Mouse (Mus musculus): ENCODE measurements at regions not wholly inside any gene's neighbourhood (a gene's known extent, or its start where the extent isn't known, plus 50 kb on each side); places are given as distances from the start of the nearest gene placed in this dataset.
A peak's percentile ranks its signal among the peaks of the same experiment; 100 is the strongest.

DNA sequence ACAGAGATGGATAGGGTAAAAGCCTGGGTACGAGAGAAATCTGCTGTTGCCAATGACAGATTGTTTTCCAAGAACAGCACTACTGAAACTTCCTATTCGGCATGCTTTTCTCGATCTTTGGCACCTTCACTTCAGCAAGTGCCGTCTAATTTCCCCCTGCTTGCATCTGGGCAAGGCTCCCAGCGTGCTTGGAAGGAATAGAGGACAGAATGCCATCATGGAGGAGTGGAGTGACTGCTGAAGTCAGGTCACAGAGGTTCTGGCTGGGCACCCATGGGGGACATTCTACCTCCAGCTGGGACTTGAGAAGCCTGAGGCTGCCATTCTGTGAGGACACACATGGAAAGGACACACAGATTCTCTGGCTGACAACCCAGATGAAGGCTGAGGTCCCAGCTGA is 276.2 kb upstream of the Klf4 start:
- DNase-seq = peak; percentile 21 to 24

DNA sequence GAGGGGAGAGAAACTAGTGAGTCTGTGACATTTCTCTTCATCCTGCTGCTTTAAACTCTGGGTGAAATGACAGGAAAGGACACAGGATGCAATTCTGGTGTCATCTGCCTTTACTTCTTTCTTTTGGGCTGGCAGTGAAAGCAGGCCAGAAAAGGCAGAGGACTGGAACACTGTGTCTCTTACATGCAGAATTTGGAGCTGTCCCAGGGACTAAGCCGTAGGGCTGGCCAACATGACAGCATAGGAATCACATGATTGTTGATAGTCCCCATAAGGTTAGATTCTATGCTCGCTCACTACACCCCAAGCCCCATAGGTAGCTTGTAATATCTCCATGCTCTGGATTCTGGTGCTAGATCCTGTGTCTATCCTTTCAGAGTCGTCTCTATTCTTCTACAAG is 274.5 kb upstream of the Klf4 start:
- peak; percentile 18 to 40 for DNase-seq

DNA sequence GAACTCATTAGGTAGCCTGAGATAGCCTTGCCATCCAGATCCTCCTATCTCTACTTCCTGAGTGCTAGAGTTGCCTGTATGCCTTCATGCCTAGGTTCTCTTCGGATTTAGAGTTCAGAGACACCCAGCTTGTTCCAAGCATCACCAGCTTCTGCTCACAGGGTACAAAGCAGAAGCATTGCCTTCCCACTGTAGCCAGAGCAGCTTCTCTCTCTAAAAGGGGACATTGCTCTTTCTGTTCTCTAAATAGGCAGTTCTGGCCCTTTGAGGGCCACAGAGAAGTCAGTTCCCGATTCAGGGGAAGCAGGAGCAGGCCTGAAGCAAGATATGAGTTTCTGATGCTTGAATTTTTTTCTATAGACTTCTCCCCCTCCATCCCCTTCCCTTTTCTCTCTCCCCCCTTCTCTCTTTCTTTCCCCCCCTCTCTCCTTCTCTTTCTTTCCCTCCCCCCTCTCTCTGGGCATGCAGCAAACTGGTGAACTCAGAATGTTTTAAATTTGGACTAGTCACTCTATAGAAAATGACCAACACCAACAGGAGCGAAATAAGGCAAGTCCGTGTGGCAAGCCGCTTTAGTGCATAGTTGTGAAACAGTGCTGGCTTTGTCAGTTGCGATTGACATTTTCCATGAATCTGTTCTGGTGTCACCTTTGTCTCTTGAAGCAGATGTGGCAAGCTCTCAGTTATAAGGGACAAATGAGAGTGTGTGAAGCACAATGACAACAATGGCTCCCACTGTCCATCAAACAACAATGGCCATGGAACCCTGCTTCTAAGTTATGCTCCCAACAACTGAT is 273.2 kb upstream of the Klf4 start:
- peak in 1 of 2 experiments; percentile 28 for DNase-seq

DNA sequence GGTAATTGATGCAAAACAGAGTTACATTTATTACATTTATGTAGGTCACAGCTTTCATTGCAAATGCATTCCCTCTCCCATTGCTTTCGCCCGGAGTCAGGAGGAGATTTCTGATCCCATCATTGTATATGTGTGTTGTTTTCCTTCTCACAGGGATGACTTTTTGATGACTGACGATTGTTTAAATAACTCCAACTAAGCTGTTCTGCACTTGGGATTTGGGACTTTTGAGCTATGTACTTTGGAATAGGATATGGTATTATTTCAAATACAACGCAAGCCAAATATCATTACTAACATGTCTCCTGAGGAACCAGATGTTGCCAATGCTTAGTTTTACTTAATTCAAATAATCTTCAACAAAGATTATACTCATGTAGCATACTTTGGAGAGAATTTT is 269.8 kb upstream of the Klf4 start:
- DNase-seq = no peak

DNA sequence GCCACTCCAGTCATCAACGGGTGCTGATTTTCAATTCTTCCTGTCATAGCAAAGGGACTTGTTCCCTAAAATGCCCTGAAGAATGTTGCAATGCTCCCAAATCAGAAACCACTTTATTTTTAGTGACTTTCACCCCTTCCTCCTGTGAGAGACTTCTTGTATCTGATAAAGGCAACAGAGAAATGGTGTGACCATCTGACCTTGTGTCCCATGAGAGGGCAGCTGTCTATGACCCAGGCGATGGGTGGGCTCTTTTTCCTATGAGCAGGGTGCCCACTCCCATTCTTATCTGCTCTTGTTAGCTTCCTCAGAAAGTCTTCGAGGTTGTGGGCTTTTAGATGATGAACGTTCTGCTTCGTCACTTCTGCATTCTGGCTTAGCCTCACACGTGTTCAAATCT is 265.8 kb upstream of the Klf4 start:
- DNase-seq = peak in 1 of 2 experiments; percentile 23

DNA sequence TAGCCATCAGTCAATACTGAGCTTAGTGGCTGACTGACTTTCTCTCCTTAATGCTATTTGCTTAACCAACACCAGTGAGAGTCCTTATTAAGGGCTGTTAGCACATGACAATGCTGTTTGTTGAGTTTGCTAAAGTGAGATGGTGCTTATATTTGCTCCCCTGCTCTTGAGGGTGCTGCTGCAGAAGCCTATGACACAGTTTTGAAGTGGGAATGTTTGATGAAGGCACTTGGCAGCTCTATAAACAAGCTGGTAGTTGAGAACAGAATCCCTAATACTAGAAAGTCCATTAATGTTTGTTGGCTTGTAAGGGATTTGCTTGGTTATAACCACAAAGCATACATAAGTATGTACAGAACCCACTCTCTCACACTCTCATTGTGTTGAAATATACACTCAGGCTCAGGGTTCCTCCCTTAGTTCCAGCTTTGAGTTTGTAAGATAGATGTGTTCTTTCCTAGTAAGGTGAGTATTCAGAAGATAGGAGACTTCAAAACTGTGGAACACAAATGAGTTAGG is 249.1 kb upstream of the Klf4 start:
- DNase-seq = no peak

DNA sequence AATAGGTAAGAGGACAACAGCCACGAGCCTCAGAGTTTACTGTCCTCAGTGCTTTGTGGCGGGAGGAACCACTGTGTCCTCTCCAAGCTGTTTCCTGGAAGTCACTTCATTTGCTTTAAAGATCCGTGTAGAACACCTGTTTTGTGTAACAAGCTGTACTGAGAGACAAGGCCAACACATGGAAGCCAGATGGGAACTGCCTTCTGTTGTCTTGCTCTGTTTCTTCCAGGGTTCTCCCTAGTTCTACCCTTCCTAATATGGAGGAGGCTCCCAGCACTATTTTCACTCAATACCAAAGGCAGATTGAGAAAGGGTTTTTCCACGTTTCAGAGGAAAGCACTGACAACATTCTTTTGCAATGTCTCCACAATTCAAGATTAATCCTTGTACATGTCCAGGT is 247.3 kb upstream of the Klf4 start:
- no peak for DNase-seq

DNA sequence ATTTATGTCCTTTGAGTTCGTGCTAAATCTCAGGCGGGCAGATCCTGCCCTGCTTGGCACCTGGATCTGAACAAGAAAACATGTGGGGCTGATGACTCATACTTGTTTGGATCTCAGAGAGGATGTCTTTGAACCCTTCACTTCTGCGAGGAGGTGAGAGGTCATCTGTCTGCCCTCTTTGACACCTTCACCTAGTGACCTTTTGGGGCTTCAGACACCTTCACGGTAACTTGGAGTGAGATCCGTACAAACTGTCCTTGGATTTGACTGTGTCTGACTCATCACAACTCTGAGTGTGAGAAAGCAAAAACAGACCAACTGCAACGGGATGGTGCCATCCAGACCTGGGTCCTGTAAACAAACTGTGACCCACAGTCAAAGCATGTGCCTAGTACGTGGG is 243.6 kb upstream of the Klf4 start:
- no peak for DNase-seq

DNA sequence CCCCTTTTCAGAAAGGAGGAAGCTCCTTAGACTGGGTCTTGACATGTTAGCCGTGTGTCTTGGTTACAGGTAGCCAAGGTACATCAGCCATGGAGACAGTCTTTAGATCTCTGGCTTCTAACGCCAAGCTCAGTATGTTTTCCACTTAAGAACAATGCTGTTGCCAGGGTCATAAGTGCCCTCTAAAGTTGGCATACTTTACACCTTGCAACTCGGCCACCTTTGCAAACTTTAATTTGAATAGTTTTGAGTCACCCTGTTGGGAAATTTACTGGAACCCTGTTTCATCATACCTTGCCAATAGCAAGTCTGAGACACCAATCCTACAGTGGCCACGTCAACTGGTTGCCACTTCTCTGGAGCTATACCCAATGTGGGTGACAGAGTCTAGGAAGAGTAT is 242.3 kb upstream of the Klf4 start:
- DNase-seq = no peak

DNA sequence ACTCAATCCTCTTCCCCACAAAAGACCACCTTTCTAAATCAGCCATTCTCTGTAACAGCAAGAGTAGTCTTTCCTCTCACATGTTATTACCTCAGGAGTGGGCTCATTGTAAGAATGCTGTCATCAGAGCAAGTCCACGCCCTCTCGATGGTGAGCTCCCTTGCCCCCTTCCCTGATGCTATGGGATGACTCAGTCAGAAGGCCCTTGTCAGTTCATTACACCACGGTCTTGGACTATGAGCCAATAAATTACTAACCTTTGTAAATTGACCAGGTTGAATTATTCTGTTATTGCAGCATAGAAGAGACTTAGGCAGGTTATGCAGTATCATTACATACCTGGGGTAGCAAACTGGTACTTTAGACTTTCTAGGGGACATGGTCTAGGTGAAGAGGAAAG is 237.4 kb upstream of the Klf4 start:
- DNase-seq = no peak

DNA sequence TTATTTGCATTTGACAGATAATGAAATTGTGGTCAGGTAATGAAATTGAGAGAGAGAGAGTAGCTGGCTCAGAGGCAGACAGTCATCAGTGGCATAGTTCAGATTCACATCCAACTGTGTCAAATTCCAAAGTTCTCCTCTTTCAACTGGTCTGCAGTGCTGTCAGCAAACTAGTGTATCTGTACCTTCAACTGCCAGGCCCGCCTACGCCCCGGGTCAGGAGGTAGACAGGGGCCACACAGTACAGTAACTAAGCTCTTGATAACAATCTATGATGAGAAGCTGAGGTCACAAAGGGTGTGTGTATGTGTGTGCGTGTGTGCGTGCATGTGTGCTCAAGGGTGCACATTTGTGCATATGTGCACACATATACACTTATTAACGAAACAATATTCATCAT is 236.1 kb upstream of the Klf4 start:
- no peak for DNase-seq

DNA sequence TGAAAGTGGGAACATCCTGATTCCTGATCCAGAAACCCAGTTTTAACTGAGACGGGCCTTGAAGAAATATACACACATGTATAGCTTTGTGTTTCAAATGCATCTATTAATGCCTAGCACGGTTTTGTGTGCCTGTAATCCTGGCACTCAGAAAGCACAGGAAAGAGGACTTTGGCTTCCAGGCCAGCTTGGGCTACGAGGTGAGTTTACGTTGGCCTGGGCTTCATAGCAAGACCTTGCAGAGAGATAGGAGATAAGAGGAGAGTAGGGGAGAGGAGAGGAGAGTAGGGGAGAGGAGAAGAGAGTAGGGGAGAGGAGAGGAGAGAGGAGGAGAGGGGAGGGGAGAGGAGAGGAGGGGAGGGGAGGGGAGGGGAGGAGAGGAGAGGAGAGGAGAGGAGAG is 234.9 kb upstream of the Klf4 start:
- DNase-seq = no peak

DNA sequence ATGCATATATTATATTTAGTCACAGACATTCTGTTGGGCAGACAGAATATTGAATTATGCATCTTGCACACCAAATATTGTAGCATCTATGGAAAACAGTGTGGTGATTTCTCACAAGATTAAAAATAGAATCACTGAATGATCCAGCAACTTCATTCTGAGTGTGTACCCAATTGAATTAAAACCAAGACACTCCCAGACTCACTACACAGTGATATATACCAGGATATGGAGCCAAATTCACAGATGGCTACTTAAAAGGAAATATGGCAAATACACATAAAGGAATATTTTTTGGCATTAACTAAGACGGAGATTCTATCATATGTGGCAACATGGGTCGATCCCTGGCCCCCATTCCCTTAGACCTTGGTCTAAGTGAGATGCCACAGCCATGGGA is 233.5 kb upstream of the Klf4 start:
- DNase-seq = no peak

DNA sequence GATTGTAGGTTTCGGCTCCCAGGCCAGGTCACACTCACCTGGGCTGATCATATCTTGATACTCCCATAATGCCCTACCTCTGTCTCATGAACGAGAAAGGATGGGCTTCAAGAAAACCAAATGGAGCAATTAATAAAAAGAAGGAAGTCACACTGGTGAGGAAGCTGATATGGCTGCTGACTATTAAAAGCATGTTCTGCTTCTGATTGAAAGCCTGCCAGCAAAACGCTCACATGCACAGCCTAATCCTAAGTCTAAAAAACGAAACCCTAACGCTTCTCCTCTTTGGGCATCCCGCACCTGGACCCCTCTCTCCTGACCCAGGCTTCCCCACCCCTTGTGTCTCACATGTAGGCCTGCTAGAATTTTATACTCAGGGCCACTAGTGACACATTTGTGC is 230.8 kb upstream of the Klf4 start:
- DNase-seq = peak; percentile 11 to 35

DNA sequence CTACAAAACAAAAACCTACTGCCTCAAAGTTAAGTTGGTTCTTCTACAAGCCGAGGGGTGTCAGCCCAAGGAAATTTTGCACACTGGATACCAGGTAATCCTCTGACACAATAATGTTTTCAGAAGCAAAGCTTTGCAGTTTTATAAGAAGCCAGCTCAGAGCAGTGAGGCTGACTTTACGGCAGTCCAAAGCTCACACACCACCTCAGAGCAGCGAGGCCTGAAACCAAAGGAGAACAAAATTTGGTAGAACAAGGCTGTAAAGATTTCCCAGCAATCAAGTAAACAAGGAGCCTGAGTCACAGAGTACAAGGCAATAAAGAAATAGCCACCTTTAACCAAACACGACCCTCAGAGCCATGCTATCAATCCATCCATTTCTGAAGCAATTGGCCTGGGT is 230.1 kb upstream of the Klf4 start:
- no peak for DNase-seq

DNA sequence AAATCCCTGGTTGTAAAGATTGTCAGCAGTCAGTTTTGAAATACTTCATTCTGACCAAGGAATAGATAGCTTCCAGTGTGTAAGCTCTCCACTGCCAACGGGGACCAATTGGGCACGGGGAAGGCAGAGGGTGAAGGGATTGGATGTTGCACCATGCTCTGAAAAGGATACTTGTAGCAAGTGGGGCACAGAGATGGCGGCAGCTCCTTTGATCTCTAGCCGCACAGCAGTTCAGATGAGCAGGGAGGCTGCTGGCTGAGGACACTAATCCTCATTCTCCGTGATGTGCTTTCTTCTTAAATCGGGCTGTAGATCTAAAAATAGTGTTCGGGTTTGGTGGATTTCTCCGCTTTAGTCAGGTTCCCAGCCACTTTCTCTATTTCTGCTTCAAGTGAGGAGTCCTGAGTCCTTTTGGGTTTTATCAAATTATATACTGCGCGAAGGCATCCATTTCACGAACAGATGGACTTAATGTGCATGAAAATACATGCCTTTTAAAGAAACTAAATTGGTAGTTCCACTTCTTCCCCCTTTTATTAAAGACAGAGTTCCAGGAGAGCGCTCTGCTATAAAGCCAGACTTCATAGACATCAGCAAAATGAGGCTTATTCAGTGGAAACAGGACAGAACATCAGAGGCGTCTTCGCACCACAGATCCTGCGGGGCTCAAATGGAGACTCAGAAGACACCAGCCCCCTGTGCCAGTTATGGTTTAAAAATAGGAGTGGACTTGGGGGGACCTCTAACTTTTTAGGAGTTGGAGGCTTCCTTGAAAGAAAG is 225.1 kb upstream of the Klf4 start:
- DNase-seq = no peak

DNA sequence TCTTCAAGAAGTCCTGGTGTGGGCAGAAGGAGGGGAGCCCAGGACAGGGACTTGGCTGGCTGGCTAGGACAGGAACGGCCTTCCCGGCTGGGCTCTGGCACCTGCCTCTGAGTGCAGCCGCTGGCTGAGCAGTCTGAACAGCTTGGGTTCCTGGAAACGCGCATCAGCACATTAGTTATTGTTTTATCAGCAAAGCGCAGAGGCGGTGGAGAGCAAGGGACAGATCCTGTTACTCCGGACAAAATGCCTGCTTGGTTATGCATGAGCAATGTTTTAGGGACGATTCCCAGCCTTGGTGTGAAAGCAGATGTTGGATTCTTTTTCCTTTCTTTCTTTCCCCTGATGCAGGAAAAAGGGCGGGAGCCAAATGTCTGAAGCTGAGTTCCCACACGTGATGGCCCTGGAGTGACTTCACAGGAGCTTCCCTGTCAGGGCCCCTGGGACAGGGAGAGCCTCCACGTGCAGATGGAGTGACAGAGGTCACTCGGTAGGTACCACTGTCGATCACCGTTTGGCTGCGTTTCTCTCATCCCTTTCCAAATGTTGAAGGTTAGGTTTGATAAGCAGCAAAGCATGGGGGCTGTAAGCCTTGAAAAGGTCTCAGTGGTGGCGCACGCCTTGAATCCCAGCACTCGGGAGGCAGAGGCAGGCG is 217.8 kb upstream of the Klf4 start:
- peak; percentile 73 to 86 for DNase-seq

DNA sequence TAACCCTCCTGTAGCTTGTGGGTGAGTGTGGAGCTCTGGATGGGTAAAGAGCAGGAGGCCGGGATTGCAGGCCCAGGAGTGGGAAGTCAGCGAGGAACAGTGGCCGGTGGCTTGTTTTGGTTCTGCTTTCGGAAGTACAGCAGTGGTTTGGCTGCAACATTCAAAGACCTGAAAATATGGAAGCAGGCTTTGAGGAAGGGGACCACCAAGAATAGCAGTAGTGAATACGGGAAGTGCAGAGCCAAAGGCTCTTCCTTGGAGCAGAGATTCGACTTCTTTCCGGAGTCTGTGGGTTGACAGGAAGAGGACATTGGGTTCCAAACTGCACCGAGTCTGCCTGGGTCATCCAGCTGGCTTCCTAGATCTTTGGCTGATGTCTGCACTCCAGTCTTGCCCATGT is 209.1 kb upstream of the Klf4 start:
- peak; percentile 34 to 78 for DNase-seq

DNA sequence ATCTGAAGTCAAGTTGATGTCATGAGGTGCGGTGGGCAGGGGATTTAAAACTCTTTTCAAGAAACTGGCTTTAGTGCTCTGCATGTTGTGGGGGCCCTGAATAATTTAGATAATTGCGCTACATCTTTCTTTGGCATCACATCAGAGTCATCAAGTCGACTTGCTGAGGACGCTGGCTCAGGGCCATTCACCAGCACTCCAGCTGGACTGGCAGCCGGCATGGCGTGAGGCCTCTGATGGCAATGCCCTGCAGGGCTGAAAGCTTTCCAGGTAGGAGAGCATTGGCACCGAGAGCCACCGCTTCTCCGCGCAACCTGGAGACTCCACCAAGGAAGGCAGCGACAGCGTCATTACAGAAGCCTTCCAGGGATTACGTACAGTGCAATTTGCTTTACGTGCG is 207.8 kb upstream of the Klf4 start:
- peak in 1 of 2 experiments; percentile 16 for DNase-seq

DNA sequence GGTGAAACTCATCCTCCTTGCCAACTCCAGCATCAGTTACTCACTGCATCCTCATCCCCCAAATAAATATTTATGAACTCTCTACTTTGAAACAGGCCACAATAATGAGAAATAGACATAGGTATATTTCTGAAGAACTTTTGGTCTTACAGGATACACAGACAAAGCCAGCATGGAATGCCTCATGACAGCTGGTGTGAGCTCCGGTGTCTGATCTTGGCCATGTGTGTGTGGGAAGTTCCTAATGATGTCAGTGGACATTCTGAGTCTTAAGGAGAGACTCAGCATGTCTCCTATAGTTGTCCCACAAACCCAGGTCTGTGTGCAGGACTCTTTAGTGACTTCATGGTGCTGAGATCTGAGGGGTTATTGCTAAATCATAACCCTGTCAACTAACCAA is 206.4 kb upstream of the Klf4 start:
- no peak for DNase-seq

DNA sequence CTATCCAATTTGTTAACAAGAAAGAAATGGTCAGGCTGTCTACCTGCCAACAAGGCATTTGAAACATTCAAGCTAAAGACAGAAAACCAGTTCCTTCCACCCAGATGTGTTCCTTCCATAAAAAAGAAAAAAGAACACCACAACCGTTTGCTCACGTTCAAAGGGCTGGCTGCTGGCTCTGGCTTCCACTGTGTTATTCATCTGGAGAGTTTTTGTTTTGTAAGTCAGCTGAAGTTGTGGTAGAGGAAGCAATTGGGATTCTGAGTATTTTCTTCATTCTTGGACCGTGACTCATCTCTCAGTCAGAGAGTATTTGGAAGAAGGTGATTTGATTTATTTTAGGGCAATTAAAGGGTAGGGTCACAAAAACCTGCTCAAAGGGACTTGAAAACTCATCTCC is 203.2 kb upstream of the Klf4 start:
- no peak for DNase-seq

DNA sequence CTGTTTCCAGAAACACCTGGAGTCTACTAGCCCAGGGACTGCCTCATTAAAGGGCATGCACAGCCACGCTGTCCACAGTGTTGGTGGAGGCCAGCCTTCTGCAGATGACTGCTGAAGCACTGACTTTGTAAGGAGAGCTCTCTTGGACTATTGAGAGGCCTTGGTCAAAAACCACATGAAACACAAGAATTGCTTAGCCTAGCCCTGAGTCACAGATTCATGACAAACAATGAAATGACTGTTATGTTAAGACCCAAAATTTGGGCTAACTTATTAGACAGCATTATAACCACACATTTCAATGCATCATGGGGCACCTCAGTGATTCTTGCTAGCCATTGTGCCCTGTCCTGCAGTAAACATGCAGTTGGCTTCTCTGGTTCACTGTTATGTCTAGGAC is 202.1 kb upstream of the Klf4 start:
- no peak for DNase-seq

DNA sequence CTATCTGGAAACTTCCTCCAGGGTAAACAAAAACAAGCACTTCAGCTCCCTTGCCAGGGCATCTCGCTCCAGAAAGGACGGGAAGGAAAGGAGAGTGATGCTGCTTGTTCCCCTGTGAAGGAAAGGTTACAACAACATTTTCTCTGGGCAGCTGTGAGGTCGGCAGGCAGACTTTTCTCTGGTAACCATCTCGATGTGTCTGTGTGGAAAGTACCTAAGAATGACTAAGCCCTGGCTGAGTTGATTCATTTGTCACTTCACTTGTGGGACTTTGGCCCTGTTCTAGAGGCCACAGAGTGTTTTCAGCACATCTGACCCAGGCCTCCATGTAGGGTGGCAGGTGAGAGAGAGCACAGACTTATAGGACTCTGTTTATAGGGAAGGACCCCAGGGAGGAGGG is 201.0 kb upstream of the Klf4 start:
- peak; percentile 55 to 72 for DNase-seq
